Mouse (Mus musculus): Measurements from ENCODE around the gene Rab32.
"Not testable (repeated sequence)": the region's sequence is repeated elsewhere in the genome, so short reads cannot be mapped to it uniquely, and the experiment has no call there.

Gene Rab32

DNA sequence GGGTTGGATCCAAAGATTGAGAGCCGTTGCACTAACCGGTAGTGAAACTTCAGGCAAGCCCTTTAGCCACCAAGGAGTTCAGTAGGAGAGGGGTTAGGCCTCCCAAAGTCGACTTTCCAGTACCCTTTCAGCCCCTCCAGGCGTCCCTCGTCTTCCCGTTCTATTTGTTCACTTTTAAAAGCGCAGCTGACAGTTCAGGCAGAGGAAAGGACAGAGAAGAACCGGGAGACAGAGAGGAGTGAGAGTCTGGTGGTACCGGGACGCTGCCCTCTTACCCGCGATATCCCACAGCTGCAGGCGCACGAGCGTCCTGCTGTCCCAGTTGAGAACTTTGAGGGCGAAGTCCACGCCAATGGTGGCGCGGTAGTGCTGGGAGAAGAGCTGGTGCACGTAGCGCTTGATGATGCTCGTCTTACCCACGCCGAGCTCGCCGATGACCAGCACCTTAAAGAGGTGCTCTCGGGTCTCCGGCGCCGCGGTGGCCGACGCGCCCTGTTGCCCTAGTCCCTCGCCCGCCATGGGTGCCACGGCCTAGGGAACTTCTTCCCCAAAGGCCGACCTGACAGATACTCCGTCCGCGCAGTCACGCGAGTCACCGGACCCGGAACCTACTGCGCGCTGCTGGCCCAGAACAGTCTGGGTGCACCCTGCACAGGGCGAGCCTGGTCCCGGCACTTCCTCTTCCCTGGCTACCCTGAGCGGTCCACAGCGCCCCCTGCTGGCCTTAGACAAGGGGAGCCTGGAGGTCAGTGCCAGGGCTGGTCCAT, at the start of gene Rab32:
Gene Rab32 (minus strand): TSS at position 696 of the 767 bp plus-strand sequence.
- CTCF ChIA-PET, result no interaction called here

DNA sequence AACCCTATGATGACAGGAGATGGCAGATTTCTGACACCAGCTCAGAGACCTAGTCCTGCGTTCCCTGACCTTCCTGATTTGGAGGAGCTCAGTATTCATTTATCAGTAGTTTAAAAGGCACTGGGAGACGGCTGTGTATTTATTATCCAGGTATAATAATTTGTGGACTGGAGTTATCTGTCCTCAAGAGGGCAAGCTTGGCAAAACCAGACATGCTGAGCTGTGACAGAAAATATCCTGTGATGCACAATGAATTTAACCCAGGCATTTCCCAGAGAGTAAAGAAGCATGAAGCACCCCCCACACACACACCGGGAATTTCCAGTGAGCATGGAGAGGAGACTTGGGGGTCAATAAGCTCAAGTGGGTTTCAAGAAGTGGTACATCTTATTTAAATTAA, 42.7 kb upstream of the Rab32 start:
- CTCF ChIA-PET, result no interaction called here

DNA sequence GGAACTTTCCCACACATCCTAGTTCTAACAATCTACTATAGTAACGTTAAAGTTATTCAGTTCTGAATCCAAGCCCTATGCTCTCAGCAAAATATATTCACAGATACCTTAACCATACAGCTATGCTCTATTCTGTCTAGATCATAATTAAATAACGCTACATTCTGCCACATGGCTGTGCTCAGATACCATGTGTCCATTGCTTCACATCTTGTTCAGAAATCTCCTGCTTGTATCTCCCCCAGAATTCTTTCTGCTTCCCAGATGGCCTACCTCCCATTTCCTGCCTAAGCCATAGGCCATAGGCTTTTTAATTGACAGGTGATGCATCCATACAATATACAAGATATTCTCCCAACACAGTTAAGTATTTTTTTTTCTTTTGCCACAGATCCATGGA, 39.4 kb upstream of the Rab32 start:
- CTCF ChIA-PET, result not testable (repeated sequence)

DNA sequence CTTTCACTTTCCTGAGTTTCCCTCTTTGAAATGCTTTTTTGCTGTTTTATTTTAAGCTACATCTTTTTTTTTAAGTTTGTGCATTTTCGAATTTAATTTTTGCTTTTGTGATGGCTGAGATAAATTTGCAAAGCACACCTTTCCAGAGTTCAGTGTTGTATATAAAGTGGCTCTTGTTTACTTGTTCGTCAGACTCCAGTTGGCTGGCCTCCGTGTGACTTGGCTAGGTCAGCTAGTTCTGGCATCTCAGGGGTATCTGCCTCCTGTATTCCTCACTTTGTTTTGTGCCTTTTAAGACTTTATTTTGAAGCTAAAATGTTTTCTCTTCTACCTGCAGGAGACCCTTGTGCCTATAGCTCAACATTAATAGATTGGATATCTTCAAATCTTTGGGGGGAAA, 22.7 kb upstream of the Rab32 start:
- CTCF ChIA-PET, result no interaction called here

DNA sequence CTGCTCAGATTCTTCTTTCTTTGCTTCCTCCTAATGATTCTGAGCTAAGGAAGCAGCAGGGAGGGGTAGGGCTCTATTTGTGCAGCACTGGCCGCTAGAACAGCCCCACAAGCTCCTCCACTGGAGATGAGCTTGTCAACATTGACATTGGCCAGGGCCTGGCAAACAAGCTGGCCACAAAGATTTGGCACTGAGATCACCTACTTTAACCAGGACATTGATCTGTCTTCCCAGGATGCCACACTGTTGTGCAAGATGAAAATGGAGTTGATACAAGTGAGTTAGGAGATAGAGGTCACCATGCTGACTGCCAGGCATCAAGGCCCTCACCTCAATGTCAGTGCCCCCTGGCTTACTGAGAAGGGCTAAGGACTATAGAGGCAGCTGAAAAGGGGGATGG, 21.8 kb upstream of the Rab32 start:
- CTCF ChIA-PET, result no interaction called here

DNA sequence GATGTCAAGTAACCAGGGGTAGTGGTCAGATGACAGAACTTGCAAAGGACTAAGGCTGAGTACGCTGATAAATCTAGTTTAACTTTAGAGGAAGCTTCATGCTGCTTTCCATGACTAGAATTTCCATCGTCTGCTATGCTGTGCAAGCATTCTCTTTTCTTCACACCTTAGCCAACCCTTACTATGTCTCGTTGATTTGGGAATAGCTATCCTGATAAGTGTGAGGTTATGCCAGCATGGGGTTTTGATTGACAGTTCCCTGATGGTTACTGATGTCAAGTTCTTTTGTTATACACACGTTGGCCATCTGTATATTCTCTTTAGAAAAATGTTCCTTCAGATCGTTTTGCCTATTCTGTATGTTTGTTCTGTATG, 259 bp upstream of the Rab32 start:
- CTCF ChIA-PET, result no interaction called here

DNA sequence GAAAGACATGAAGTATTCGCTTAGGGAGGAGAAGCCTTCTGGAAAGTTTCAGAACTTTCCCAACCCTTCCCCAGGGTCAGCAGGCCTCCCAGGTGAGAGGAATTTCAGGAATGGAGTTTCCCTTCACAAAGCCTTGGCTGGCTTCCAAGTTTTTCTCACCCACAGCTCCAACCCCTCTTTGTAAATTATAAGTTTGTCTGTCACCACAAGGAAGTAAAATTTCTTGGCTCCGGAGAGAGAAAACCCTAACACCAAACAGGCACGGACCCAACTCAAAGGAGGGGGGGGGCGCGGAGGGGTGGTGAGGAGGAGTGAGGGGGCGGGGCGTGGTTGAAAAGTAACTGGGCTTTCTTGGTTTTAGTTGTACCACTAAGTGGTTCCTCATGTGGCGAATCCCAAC, 980 bp downstream of the Rab32 start:
- CTCF ChIA-PET, result no interaction called here

DNA sequence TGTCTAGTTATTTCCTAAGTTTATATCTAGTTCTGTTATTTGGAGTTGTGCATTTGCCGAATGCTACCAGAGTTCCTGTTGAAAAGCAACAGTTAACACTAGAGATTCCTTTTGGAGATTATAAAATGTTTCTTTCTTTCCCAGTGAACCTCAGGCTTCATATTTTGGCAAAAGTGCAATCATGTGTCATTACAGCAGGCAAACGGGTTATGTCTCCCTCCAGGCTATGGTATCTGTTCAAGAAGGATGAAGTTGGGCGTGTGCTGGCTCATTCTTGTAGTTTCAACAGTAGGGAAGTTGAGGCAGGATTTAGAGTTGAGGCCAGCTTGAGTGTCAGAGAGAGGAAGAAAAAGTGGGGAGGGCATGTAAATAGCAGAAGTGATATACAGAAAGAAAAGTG, 2.4 kb downstream of the Rab32 start:
- CTCF ChIA-PET, result no interaction called here

DNA sequence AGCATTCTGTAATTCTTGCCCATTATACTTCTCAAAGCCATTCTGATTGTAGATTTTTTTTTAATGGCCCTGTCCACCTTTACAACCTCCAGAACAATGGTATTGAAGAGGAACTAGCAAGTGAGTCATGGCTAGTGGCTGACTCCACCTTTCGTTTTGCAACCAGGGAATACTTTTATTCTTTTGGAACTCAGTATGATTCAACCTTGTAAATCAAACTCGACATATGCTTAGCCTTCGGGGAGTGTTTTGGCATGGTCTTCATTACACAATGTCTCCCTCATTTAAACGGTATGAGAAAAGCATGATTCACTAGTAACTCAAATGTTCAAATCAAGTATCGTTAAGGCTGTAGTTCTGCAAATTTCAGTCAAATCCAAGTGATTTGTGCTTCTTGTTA, 2.8 kb downstream of the Rab32 start:
- CTCF ChIA-PET, result no interaction called here

DNA sequence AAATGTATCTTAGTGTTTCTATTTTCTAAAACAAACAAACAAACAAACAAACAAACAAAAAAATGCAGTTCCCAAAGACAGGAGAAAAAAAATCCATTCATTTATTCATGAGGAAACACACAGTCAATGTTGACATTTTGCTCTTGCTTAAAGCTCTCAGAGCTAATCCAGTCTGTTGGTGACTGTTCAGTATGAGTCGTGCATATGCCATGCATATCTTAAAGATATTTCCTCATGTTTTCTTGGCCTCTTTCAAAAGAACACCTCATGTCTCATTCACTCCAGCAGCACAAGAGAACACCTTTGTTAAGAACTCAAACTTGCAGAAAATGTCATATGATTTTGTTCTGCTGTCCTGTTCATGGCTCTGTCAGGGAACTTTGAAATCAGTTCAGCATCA, 7.9 kb downstream of the Rab32 start:
- CTCF ChIA-PET, result no interaction called here

DNA sequence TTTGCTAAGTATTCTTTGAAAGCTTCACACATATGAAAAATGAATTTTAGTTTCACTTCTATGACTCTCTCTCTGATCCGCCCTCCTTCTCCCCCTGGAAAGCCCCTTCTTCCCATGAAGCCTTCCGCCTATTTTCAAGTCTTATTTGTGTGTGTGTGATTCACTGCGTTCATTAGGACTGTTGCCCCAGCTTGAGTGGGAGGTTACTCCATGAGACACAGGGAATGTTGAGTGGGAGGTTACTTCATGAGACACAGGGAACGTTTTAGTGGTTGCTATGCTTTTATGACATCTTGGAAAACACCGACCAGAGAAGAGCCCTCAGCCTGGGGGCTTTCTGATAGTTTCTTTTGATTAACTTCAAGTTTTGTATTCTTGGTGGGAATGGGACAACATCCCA, 11.4 kb downstream of the Rab32 start:
- CTCF ChIA-PET, result no interaction called here

DNA sequence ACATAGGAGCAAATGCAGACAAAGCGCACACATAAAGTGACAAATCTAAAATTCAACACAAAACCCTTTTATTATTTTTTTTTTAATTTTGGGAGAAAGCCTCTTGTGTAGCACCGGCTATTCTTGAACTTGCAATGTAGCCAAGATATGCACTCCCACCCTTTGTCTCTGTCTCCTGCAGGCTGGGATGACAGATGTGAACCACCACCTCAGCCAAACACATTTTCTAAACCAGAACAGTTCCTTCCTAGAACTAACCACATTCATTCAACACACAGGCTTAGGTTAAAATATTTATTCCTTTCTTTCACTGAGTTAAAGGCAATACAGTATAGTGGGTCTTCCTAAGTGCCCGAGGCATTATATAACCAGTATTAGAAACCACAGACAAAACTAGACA, 13.1 kb downstream of the Rab32 start:
- CTCF ChIA-PET, result no interaction called here
